In genomic region chr14:60252004-60253000, GRCm38 (mm10) we compare ENCODE assay signal across 1 mouse cellular context.
TF ChIP-seq lines count a peak whose summit lies in the region.

No protein-coding gene starts in this region.

TF ChIP-seq in CH12.LX, 34 proteins besides CTCF, POLR2A, EP300 and RAD21:
- TF ChIP-seq ETS1 (conservative IDR thresholded peaks at IDR 0.05; ENCODE audit: low read depth, low read length) (0 out of 2 replicates have a peak, but pooled peaks have one; percentile 19), JUN (IDR thresholded peaks at IDR 0.05; ENCODE audit: insufficient read depth, low read depth, low read length) (peak; percentile 82), KAT2A (IDR thresholded peaks at IDR 0.05; ENCODE audit: insufficient replicate concordance, low read length) (no peak), IRF4 (IDR thresholded peaks at IDR 0.05; ENCODE audit: low read depth, low read length) (no peak; the same call in 1 of the 2 replicates), HCFC1 (IDR thresholded peaks at IDR 0.05; ENCODE audit: low read depth, low read length) (no peak), GABPA (IDR thresholded peaks at IDR 0.05; ENCODE audit: insufficient replicate concordance, low read depth, low read length) (peak; percentile 60), TCF12 (IDR thresholded peaks at IDR 0.05; ENCODE audit: low read depth, low read length) (no peak), PAX5 (IDR thresholded peaks at IDR 0.05; ENCODE audit: low read length) (no peak), E2F4 (IDR thresholded peaks at IDR 0.05; ENCODE audit: insufficient replicate concordance, low read depth, low read length) (no peak), MXI1 (IDR thresholded peaks at IDR 0.05; ENCODE audit: low read depth, low read length) (no peak), JUND (conservative IDR thresholded peaks at IDR 0.05; ENCODE audit: low read depth, low read length) (0 out of 2 replicates have a peak, but pooled peaks have one; percentile 56), MEF2A (IDR thresholded peaks at IDR 0.05; ENCODE audit: borderline replicate concordance, low read depth, low read length) (peak; percentile 92), POLR2AphosphoS2 (IDR thresholded peaks at IDR 0.05; ENCODE audit: low read depth, low read length) (no peak), CHD2 (IDR thresholded peaks at IDR 0.05; ENCODE audit: low read length) (0 out of 2 replicates have a peak, but pooled peaks have one; percentile 28), ELF1 (IDR thresholded peaks at IDR 0.05; ENCODE audit: low read depth, low read length) (no peak), MAFK (IDR thresholded peaks at IDR 0.05; ENCODE audit: insufficient replicate concordance, low read length) (no peak), USF2 (conservative IDR thresholded peaks at IDR 0.05; ENCODE audit: low read depth, low read length) (no peak), MAX (IDR thresholded peaks at IDR 0.05; ENCODE audit: low read length) (peak; percentile 45; the same call in 1 of the 2 replicates), ZC3H11A (IDR thresholded peaks at IDR 0.05; ENCODE audit: low read depth, low read length) (no peak), ZKSCAN1 (IDR thresholded peaks at IDR 0.05; ENCODE audit: borderline replicate concordance, low read depth, low read length) (no peak), MAZ (IDR thresholded peaks at IDR 0.05; ENCODE audit: low read depth, low read length) (no peak), SIN3A (IDR thresholded peaks at IDR 0.05; ENCODE audit: low read length) (no peak), BHLHE40 (IDR thresholded peaks at IDR 0.05; ENCODE audit: low read depth, low read length) (peak; percentile 50), RCOR1 (conservative IDR thresholded peaks at IDR 0.05; ENCODE audit: low read depth, low read length) (no peak), UBTF (IDR thresholded peaks at IDR 0.05; ENCODE audit: low read depth, low read length) (no peak), SMC3 (IDR thresholded peaks at IDR 0.05; ENCODE audit: low read depth, low read length) (no peak), NRF1 (IDR thresholded peaks at IDR 0.05; ENCODE audit: low read depth, low read length) (no peak), ZMIZ1 (IDR thresholded peaks at IDR 0.05; ENCODE audit: low read depth, low read length) (no peak), NELFE (IDR thresholded peaks at IDR 0.05; ENCODE audit: low read depth, low read length) (no peak), USF1 (IDR thresholded peaks at IDR 0.05; ENCODE audit: low read depth, low read length) (no peak), TBP (conservative IDR thresholded peaks at IDR 0.05; ENCODE audit: low read depth, low read length) (no peak), MYC (IDR thresholded peaks at IDR 0.05; ENCODE audit: low read depth, low read length) (no peak)
